Mouse (Mus musculus) inflammation-experienced regulatory T-cells, adult 6 months (primary cell): ENCODE results near the gene Grik4. TPM values are rescaled to one million over a fixed set of nuclear protein-coding genes. Genes with fewer than 3 reads are reported as not detected.
"Not testable (repeated sequence)": the region's sequence is repeated elsewhere in the genome, so short reads cannot be mapped to it uniquely, and the experiment has no call there.

Experiments used
- ATAC-seq: one replicate; pipeline ENCODE4 v1.8.0; 2017
- polyA plus RNA-seq, 3 experiments: library from polyadenylated mRNA; unstranded; fragments of 100-300 nt; shearing (Covaris generic); gene quantifications; one replicate each; pipeline ENCODE4 v1.2.1; 2017

Gene Grik4
- polyA plus RNA-seq: under 1 TPM in 2 of 3 experiments, not detected in 1; 0.06 to 0.08 TPM

GRCm38 (mm10) chr9:42943781-42944535 lies at the start of gene Grik4:
Gene Grik4, minus strand, starts transcription at chr9:42944493.
- no peak for ATAC-seq

- ATAC-seq: no peak
Observed at GRCm38 (mm10) chr9:42993659-42994058, 49.4 kb upstream of the Grik4 start.

DNA sequence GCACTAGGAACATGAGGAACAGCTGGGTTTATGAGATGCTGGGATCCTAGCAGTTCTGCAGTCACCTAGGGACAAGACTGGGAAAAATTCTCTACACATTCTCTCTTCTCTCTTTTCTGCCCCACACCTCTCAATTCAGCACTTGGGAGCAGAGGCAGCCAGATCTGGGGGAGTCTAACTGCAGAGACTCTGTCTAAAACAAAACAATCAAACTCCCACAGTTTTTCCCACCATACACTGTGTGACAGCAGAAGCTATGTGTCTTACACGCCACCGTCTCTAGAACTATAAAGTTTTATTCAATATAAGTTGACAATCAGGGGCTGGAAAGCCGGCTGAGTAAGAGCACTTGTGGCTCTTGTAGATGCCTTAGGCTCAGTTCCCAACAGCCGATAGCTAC lies 43.7 kb upstream of the Grik4 start:
- ATAC-seq: no peak

DNA sequence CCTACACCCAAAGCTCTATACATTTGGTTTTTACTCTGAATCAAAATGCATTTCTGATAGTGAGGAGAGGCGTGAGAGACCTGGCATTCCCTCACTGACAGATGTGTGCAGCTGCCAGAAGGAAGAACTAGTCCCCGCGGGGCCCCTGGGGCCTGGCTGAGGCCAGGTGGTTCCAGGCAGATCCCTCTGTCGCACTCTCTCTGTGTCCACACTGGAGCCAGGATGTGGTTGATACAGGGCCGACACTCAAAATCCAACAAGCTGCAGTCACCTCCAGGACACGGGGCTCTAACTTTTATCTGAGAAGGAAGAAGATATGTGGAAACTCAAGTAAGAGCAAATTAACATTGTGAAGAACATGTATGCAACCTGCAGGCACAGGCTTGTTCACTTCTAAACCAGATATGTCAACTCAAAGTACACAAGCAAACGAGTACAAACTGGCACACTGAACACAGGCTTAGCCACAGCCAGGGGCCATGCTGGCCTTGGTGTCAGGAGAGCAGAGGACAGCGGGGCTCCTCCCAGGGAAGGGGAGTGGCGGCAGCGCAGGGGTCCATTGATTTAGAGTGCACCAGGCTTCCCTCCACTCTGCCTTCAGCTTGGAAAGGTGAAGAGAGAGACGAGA lies 24.7 kb upstream of the Grik4 start:
- no peak for ATAC-seq

GRCm38 (mm10) chr9:42967731-42968130 lies 23.4 kb upstream of the Grik4 start:
- ATAC-seq: no peak

GRCm38 (mm10) chr9:42964809-42965208 lies 20.5 kb upstream of the Grik4 start:
- ATAC-seq: not testable (repeated sequence)

- ATAC-seq: no peak
Observed at GRCm38 (mm10) chr9:42964366-42964765, 20.1 kb upstream of the Grik4 start.

- no peak for ATAC-seq
Observed at GRCm38 (mm10) chr9:42962506-42962905, 18.2 kb upstream of the Grik4 start.

GRCm38 (mm10) chr9:42958401-42958800 lies 14.1 kb upstream of the Grik4 start:
- ATAC-seq: no peak

- no peak for ATAC-seq
Observed at GRCm38 (mm10) chr9:42948381-42948780, 4.1 kb upstream of the Grik4 start.

- ATAC-seq: no peak
Observed at GRCm38 (mm10) chr9:42945174-42945573, 881 bp upstream of the Grik4 start.

- no peak for ATAC-seq
Observed at GRCm38 (mm10) chr9:42944536-42945006, 278 bp upstream of the Grik4 start.

- ATAC-seq: no peak
Observed at GRCm38 (mm10) chr9:42943057-42943529, 1.2 kb downstream of the Grik4 start.

DNA sequence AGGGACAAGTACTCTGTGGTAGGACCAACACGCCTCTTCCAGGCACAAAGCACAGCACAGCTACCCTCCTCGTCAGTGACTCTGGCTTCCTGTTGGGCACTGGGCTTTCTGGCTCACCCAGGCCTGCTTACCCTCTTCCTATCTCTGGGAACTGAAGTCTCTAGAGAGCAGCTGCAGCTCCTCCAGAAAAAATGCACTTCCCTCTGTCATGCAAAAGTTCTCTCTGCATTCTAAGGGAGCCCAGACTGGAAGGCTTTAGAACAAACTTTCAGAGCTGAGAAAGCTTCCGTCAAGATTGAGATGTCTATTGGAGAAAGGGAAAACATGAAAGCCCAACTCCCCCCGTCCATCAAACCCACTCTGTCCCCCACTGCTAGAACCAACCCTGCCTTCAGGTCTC lies 2.1 kb downstream of the Grik4 start:
- ATAC-seq: no peak

GRCm38 (mm10) chr9:42932146-42932545 lies 12.1 kb downstream of the Grik4 start:
- no peak for ATAC-seq

DNA sequence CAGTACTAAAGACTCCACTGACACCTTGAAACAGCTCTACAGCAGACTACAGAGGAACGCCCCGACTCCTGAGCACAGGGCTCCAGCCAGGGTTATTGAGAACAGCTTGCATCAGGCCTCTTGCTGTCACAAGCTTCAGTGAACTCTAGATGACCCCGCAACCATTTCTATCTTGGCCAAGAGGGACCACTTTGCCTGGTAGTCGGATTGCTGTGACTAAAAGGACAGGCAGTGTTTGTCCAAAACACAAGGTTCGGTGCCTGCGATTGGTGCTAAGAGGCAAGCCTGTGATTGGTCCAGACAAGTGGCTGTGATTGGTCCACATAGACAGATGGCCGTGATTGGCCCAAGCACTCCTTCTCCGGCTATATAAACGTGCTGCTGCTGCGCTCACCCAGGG lies 16.8 kb downstream of the Grik4 start:
- no peak for ATAC-seq

GRCm38 (mm10) chr9:42926564-42926963 lies 17.7 kb downstream of the Grik4 start:
- no peak for ATAC-seq

DNA sequence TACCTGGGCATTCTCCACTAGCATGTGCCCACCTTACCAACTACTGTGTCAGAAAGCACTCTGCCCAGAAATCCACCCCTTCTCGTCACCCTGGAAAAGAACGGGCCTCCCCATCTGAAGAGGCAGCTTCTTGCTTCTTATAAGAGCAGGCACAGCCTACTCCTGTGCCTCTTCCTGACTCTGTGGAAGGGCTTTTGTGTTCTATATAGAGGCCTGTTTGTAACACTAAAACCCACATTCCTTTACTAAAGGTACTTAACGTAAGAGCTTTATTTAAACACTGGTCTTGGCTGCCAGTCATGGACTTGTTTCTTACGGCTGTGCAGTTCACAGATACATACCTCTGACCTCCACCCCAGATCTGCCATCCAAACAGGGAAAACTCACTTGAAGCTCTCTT lies 22.5 kb downstream of the Grik4 start:
- ATAC-seq: no peak

- ATAC-seq: no peak
Observed at GRCm38 (mm10) chr9:42920190-42920589, 24.1 kb downstream of the Grik4 start.

- no peak for ATAC-seq
Observed at GRCm38 (mm10) chr9:42917911-42918310, 26.4 kb downstream of the Grik4 start.

GRCm38 (mm10) chr9:42913201-42913600 lies 31.1 kb downstream of the Grik4 start:
- ATAC-seq: no peak

GRCm38 (mm10) chr9:42908657-42909313 lies 35.5 kb downstream of the Grik4 start:
- ATAC-seq: no peak

DNA sequence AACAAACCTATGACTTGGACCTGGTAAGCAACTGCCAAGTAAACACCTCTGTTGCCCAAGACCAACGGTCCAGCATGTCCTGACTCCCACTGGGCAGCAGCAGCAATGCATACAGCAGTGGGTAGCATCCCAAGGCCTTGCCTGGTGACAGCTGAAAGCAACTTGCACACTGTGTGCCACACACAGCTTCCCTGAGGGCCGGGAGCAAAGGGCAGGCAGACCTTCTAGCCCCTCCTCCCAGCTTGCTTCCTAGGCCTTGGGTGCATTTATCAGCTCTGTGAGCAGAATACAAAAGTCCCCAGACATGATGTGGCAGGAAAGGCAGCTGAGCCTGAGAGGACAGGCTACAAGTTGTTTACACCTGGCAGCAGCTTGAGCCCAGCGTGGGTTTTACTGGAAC lies 37.3 kb downstream of the Grik4 start:
- no peak for ATAC-seq
